Mouse (Mus musculus) 3134 (cell line): Measurements from ENCODE around the gene Draxin.

Source experiments
- DNase-seq: peaks from one replicate; pipeline ENCODE4 v3.0.0-alpha.2; 2011; ENCODE audit warnings: low spot score; ENCODE audit not compliant: insufficient read length; ENCODE audit errors: extremely low read depth

Gene Draxin

DNA sequence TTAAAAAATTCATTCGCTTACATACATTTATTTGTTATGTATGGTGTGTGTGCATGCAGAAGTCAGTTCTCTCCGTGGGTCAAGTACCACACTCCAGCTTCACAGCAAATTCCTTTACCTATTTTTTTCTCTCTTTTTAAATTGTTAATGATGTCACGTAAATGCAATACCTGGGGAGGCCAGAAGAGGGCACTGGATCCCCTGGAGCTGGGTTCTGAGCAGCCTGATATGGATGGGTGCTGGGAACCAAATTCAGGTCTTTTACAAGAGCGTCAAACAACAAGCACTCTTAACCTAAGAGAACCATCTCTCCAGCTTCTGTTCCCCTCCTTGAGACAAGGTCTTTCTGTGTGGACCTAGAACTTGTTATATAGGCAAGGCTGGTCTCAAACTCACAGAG lies 13.8 kb downstream of the Draxin start:
- DNase-seq: no peak

DNA sequence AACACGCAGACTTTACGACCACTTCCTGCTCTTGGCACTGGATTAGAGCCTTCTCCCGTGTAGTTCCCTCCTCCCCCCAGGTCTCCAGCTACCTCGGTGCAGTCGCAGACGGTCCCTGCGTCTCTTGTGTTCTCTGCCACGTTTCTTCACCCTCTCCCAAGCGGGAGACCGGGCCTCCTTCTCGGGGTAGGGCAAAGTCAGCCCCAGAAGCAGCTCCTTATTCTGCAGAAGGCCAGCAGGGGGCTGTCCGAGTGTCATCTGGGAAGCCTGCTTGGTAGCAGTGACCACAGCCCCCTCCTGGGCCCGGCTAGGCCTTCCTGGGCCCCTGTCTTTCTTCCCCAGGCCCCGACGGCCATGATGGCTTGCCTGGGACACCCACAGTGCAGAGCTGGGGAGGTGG lies 15.0 kb downstream of the Draxin start:
- DNase-seq: peak; percentile 56

DNA sequence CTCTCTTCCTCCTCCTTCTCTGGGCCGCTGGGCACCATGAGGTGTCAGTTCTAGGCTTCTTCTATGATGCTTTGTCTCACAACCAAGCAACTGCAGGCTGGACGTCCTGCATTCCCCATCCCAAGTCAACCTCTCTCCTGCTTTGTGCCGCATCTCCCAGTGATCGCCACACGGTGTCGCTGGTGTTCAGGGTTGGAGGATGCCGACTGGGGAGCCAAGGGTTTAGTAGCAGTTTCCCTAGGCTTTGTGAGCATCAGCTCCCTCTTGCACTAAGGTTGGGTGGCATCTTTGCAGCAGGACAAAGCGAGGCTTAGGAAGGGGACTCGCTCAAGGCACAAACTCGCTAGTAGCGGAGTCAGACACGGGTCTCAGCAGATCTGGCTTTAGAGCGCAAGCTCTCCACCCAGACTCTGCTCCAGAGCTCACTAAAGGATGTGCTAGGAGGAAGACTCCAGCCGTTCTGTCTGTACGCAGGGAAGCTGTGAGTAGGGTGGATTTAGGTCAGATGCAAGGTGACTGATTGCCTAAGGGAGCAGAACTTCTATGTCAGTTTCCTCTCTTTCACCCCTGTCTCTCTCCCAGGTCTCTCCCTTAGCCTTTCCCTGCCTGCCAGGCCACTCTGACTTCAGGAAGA lies 15.6 kb downstream of the Draxin start:
- DNase-seq: peak; percentile 69

DNA sequence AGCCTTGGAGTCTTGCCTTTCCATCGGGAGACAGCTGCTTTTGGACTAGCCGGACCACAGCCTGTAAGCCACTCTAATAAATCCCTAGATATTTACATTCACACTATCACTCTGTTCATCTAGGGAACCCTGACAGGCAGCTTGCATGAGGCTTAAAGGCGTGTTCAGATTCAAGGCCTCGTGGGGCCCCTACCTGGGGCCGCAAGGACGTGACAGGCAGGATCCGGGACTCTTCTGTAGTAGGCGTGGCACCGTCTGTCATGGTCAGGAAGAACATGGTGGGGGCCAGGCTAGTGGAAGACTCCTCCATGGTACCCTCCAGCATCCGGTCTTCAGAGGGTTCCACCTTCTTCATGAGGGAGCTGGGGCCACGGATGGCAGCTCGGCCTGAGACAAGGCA lies 18.0 kb downstream of the Draxin start:
- DNase-seq: no peak

DNA sequence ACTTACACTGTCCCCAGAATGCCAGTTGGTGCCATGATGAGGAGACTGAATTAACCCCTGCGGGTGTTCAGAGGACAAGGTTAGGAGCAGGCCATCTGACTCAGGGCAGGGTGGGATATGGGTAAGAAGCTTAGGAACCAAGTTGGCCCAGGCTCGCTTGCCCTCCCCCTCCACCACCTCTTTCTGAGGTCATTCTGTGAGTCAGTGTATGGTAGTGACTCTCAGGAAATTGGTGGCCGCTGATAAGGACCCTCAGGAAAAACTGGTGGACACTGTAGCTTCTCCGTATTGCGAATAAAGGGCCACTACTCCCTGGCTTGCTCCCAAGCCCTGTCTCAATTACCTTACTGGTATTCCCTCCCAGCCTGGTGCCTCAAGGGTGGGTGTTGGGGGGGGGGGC lies 21.3 kb downstream of the Draxin start:
- DNase-seq: no peak

DNA sequence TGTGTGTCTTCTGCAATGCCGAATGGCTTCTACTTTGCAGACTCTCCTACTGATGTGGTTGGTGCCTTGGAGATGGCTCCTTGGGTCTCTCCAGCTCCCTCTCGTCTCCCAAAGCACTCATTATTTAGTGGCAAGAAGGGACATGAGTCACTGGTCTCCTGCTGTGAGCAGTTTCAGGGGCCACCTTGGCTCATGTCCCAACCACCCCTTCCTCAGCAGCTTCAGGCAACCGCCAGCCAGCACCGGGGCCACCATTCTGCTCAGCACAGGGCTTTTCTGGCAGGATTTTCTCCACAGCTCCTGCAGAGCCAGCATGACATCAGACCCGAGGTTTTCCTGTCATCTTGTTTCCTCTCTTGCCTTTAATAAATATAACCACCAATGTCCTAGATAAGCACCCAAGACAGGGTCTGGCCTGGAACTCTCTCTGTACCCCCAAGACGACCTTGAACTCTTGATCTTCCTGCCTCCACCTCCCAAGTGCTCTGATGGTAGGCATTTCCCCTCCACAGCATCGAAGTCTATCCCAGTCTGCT lies 21.9 kb downstream of the Draxin start:
- no peak for DNase-seq

DNA sequence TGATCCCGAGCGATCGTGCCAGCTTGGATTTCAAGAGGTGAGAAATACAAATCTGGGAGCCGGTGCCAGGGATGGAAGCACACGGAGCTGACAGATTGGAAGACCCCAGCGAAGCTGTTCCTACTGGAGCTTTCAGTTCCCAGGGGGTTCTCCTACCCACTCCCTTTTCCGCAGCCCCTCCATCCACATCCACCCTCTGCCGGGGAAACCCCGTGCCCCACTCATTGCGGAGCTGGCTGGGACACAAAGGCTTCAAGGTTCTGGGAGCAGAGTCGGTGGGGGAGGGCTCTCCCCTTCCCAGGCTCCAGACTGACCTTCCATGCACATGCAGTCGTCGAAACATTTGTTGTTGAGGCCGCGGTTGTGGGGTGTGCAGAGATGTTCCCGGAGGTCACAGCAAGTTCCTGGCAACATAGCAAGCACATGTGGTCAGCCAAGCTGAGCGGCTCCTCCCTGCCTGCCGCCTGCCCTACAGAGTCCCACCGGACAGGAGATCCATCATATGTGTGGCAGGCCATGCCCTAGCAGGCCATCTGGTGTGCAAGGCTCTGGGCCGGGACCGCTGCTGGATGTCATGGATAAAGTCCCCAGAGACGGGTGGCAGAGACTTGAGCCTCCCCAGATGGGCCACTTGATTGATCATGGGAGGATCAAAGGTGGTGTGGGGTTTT lies 22.7 kb downstream of the Draxin start:
- DNase-seq: no peak

DNA sequence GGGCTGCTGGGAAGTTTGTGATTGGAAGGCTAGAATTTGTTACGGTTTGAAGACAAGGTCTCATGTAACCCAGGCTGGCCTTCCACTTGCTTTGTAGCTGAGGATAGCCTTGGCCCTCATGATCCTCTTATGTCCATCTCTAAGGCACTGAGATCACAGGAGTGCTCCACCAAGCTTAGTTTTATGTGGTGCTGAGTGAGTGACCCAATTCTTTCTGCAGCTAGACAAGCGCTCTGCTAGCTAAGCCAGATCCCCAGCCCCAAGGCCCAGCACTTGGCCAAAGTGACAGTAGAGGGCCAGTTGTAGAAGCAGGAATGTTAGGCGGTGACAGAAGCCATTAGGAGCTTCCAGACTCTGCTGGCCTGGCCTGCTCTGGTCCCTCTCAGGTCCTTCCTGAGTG lies 26.4 kb downstream of the Draxin start:
- no peak for DNase-seq

DNA sequence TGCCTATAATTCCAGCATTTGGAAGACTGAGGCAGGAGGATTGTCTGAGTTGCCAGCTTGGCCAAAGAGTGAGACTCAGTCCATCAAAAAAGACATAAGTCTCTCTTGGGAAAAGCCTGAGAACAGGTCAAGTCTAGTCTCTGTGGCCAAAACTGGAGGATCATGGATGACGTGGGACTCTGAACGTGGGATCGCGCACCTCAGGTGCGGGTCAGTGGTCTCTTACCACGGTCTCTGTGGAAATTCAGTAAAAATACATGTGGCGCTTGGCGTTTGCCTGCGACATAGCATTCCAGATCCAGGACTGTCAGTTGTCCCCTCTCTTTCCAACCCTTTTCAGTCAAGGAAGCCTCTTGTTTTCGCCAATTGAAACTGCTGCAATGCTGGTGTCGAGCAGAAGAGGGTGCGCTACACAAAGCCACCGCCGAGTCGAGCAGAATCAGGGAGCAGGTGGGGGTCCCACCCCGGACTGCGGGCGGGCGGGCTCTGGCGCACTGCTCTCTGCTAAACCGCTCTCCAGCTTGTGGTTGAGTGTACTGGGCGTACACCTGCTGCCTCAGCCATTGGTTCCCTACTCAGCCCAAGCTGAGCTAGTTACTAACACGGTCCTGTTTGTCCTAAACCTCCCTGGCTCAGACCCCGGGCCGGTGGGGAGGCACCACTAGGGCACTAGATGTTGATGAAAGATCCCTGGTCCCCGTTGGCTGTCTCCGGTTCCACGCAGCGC lies 28.5 kb downstream of the Draxin start:
- DNase-seq: no peak

DNA sequence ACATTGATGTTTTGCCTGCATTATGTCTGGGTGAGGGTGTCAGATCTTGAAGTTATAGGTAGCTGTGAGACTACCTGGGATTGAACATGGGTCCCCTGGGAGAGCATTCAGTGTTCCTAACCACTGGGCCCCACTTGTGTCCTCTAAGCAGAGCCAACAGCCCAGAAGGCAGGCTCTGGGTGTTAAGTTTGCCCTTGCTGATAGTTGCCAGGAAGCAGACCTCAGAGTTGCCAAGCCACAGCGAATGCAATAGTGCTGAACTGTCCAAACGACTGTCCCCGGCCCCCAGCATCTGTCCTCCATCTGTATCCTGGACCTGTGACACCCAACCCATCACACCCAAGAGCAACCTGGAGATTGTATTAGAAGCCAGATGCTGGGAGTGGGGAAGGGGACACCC lies 31.8 kb downstream of the Draxin start:
- DNase-seq: no peak

DNA sequence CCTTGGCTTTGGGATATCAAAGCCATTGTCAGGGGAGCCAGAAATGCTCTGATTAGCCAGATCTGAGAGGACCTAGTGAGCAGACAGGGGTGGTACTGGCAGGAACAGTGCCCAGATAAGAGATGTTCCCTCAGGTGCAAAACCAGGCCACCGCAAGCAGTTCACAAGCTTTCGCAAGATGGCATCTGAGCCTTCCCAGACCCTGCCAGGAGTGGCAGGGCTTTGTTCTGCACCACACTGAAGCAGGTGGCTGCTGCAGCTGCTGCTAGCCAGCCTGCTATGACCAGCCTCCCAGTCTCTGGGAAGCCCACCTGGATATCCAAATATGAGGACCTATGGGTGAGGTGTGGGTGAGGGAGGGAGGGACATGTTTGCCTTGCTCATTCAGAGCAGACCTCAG lies 32.6 kb downstream of the Draxin start:
- no peak for DNase-seq

DNA sequence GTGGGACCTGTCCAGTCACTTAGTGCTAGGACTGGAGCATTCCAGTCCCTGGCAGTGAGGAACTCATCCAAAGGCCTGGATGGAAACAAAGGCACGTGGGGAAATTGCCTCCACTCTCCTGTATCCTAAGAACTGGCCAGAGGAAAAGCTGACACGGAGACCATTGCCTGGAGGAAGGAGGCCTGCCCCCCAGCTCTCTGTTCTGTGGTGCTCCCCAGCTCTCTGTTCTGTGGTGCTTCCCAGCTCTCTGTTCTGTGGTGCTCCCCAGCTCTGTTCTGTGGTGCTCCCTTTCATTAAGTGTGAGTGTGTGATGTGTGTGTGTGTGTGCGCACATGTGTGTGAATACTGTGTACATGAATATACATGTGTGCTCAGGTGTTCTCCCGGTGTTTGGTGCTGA lies 35.4 kb downstream of the Draxin start:
- no peak for DNase-seq

DNA sequence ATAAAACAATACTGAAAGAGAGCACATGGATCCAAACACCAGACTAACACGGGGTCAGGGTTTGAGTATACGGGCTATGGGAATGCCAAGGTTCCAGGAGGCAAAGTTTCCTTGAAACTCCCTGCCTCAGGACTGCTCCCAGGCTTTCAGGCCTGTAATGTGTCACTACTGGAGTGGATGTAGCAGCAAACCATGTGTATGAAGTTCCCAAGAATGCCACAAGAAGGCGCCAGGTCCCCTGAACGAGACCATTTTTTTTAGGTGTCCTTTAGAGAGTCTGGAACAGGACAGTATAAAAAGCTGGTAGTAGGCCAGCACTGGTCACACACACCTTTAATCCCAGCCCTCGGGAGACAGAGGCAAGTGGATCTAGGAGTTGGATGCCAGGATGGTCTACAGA lies 36.3 kb downstream of the Draxin start:
- no peak for DNase-seq

DNA sequence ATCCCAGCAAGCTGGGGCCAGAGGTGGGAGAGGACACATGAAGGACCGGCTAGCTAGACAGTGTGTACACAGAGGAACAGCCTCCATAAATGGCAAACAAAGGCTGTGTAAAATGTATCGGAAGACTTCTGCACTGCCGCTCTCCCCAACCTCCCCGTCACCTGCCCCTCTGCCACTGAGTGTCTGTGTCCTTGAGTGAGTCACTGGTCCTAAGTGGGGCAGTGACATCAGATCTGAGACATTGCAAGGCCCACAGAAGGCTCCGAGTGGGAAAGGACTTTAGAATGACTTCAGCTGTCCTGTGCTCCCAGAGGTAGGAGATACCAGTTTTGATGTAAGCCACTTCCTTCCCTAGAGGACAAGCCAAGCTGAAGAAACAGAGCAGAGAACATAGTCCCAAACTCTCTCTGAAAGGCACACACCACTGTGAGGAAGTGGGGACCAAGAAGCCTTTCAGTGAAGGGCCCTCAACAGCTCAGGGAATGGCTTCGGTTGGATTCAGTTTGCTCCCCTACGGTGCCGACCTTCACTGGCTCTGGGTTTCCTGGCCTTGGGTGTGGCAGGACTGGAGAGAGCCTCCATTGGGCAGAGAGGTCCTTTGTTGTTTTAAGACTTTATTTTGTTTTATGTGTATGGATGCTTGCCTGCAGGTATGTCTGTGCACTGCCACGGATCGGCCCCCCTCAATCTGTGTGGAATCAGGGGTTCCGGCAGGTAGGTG lies 37.8 kb downstream of the Draxin start:
- DNase-seq: no peak

DNA sequence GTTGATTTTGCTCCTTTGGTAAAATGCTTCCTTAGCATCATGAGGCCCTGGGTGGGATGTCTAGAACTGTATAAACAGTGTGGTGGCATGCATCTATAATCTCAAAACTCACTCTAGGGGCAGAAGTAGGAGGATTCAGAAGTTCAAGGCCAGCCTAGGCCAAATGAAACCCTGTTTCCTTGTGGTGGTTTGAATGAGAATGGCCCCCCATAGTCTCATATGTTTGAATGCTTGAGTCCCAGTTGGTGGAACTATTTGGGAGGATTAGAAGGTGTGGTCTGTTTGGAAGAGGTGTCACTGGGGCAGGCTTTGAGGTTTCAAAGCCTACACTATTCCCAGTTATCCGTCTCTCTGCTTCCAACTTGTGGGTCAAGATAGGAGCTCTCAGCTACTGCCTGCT lies 39.3 kb downstream of the Draxin start:
- DNase-seq: no peak

DNA sequence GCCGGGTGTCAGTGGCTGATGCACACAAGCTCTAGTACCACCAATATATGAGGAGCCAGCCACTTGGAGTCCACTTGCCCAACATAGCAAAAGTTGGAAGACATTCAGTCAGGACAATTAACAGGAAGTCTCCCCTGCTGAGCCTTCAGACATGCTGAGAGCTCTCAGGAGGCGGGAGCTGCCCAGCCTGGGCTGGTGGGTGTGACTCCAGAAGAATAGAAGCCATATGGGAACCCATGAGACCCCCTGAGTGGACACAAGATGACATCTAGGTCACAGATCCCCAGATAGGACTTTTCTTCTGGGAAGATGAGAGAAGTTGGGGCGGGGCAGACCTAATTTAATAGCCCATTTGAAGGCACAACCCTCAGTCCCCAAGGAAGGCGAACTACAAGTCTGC lies 41.3 kb downstream of the Draxin start:
- no peak for DNase-seq

DNA sequence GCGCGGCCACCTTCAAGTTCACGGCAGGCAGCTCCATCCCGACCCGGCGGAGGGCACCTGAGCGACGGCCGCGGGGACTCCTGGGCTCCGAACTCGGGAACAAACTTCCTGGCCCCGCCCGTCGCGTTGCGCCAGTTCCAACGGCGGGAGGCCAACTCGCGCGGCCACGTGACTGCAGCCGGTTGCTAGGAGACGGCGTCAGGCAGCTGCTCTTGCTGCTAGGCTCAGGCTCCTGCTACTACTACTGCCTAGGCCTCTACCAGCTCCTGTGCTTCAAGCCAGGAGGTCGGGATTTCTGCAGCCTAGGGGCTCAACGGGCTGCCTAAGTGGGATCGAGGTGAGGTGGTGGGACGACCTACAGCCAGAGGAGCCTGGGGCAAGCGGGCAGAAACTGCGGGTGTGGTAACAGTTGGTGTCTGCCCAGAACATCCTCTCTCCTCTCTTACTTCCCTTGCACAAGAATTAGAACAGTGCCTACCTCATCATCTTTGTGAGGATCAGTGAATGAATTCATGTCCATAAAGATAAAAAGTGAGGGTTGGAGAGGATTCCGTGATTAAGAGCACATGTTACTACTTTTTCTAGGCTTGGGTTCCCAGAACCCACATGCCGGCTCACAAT lies 42.5 kb downstream of the Draxin start, which contains the start of gene Agtrap:
Gene Agtrap, minus strand, starts transcription at position 125 of the 621 bp plus-strand sequence.
- DNase-seq: peak; percentile 92

DNA sequence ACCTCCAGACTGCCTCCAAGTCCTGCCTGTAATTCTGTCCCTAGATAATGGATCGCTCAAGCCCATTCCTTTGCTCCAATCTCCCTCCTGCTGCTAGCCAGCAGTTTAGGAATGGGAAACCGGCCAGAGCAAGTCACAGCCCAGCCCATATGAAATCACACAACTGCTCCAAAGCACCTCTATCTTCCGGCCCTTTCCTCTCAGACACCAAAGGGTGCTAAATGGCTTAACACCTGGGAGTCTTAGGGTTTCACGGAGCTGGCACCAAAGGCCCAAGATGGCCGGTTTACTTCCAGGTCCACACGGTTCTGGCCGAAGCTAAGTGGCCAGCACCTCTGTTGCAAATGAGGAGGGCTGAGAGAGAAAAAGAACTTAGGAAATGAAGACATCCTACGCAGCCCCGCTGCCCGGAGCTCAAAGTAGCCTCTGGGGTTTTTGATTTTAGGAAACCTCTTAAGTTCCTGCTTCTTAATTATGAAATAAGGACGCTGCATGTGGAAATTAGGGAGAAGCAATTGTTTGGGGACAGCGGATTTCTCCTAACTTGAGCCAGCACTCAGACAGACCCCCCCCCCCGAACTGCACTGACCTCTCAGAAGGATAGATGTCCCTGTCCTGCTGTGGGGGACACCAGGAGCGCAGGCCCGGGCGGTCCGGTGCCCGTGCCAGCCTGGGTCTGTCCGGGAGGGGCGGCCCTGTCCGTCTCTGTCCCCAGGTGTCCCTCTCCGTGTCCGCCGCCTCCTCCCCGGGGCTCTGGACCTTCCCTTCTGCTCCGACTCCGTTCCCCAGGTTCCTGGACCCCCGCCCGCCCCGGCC lies 43.2 kb downstream of the Draxin start:
- DNase-seq: no peak

DNA sequence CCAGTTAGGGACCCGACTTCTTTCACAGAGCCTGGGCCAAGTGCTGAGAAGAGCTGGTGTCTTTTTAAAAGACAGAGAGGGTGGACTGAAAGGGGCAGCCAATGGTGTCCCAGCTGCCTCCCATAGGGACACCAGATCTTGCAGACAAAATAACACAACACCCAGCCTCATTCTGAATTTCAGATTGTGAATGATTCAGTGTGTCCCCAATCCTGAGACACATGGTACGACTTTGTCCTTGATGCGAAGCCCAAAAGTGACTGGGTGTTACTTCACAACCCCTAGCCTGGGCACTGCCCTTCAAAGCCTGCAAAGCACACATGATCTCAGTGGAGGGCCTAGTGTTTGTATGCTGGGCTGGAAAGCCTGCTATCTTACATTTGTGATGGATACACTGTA lies 44.6 kb downstream of the Draxin start:
- DNase-seq: no peak
